16 mouse cellular contexts compared by ENCODE assay signal in genomic region chr4:32212593-32212992, GRCm38 (mm10).
"Had no signal": no experiment of that assay in that cellular context is flagged by ENCODE, and none has a peak within 500 bp of the region (broad histone marks: within the 10 kb centered on the region; RNA-seq: fewer than 3 reads in every experiment).

No protein-coding gene starts in this region.

- H3K4me2 ChIP-seq: limb, embryonic 12.5 days; limb, embryonic 15.5 days; liver, embryonic 13.5 days; midbrain, embryonic 11.5 days had no signal

- ATAC-seq: intestine, postnatal 0 days; lung, postnatal 0 days had no signal

- H3K27me3 ChIP-seq: limb, embryonic 12.5 days; limb, embryonic 15.5 days; liver, embryonic 13.5 days had no signal

- H3K27ac ChIP-seq: limb, embryonic 12.5 days; limb, embryonic 15.5 days; liver, embryonic 13.5 days had no signal

- H3K9ac ChIP-seq: limb, embryonic 12.5 days; limb, embryonic 15.5 days; liver, embryonic 13.5 days had no signal

- DNase-seq: kidney, adult 2 months; kidney, postnatal 14 days; kidney, postnatal 4 days; left cerebral cortex, postnatal 4 days; liver, embryonic 13.5 days; lung, adult 18-20 months; lung, postnatal 4 days; midbrain, embryonic 14.5 days; thymus, adult 2 months; thymus, postnatal 14 days; thymus, postnatal 4 days had no signal

- H3K36me3 ChIP-seq: limb, embryonic 12.5 days; limb, embryonic 15.5 days; liver, embryonic 13.5 days had no signal

- H3K4me3 ChIP-seq: limb, embryonic 12.5 days; limb, embryonic 15.5 days; liver, embryonic 13.5 days had no signal

- H3K9me3 ChIP-seq: limb, embryonic 12.5 days; limb, embryonic 15.5 days; liver, embryonic 13.5 days had no signal
